Mouse (Mus musculus): ENCODE data around the gene Aqp1.

Gene Aqp1

GRCm38 (mm10) chr6:55356976-55357635 lies 20.9 kb downstream of the Aqp1 start:
- peaks cover 15% of the 10 kb centered on the region for H3K9me3 ChIP-seq (ENCODE audit: low read length)
- H3K36me3 ChIP-seq (ENCODE audit: insufficient read depth, low read length) = no peaks in the 10 kb centered on the region
- no peaks in the 10 kb centered on the region; the same call in 1 of the 2 replicates for H3K4me1 ChIP-seq (replicated peaks; ENCODE audit: low read depth, low read length)
- H3K27me3 ChIP-seq (ENCODE audit: insufficient read depth, low read length) = no peaks in the 10 kb centered on the region
- no peak overlapping the region for H3K4me3 ChIP-seq (replicated peaks; ENCODE audit: low read length)
- TF ChIP-seq NANOG (IDR thresholded peaks at IDR 0.05; ENCODE audit: borderline replicate concordance, low read length) = no peak
- no peak for TF ChIP-seq POU5F1 (IDR thresholded peaks at IDR 0.05; ENCODE audit: borderline replicate concordance, low read length)
- TF ChIP-seq CTCF (conservative IDR thresholded peaks at IDR 0.05; ENCODE audit: low read length) = no peak

GRCm38 (mm10) chr6:55357636-55358031 lies 21.4 kb downstream of the Aqp1 start:
- H3K9me3 ChIP-seq (ENCODE audit: low read length) = peaks cover 15% of the 10 kb centered on the region
- H3K4me3 ChIP-seq (replicated peaks; ENCODE audit: low read length) = no peak overlapping the region
- 0 out of 2 replicates have a peak, but pooled peaks cover 2% of the 10 kb centered on the region for H3K27me3 ChIP-seq (ENCODE audit: insufficient read depth, low read length)
- no peaks in the 10 kb centered on the region for H3K36me3 ChIP-seq (ENCODE audit: insufficient read depth, low read length)
- H3K4me1 ChIP-seq (replicated peaks; ENCODE audit: low read depth, low read length) = no peaks in the 10 kb centered on the region; the same call in 1 of the 2 replicates
- no peak for TF ChIP-seq NANOG (IDR thresholded peaks at IDR 0.05; ENCODE audit: borderline replicate concordance, low read length)
- no peak for TF ChIP-seq POU5F1 (IDR thresholded peaks at IDR 0.05; ENCODE audit: borderline replicate concordance, low read length)
- no peak for TF ChIP-seq CTCF (conservative IDR thresholded peaks at IDR 0.05; ENCODE audit: low read length)

GRCm38 (mm10) chr6:55358731-55359143 lies 22.5 kb downstream of the Aqp1 start:
- no peak overlapping the region for H3K4me3 ChIP-seq (replicated peaks; ENCODE audit: low read length)
- no peaks in the 10 kb centered on the region for H3K36me3 ChIP-seq (ENCODE audit: insufficient read depth, low read length)
- H3K4me1 ChIP-seq (replicated peaks; ENCODE audit: low read depth, low read length) = no peaks in the 10 kb centered on the region; the same call in 1 of the 2 replicates
- H3K27me3 ChIP-seq (ENCODE audit: insufficient read depth, low read length) = 0 out of 2 replicates have a peak, but pooled peaks cover 3% of the 10 kb centered on the region
- H3K9me3 ChIP-seq (ENCODE audit: low read length) = peaks cover 15% of the 10 kb centered on the region
- TF ChIP-seq CTCF (conservative IDR thresholded peaks at IDR 0.05; ENCODE audit: low read length) (peak; percentile 75), POU5F1 (IDR thresholded peaks at IDR 0.05; ENCODE audit: borderline replicate concordance, low read length) (no peak), NANOG (IDR thresholded peaks at IDR 0.05; ENCODE audit: borderline replicate concordance, low read length) (no peak)

- Histone ChIP-seq H3K36me3 (ENCODE audit: insufficient read depth, low read length) (no peaks in the 10 kb centered on the region), H3K4me3 (replicated peaks; ENCODE audit: low read length) (no peak overlapping the region), H3K4me1 (replicated peaks; ENCODE audit: low read depth, low read length) (no peaks in the 10 kb centered on the region), H3K9me3 (ENCODE audit: low read length) (no peaks in the 10 kb centered on the region), H3K27me3 (ENCODE audit: insufficient read depth, low read length) (0 out of 2 replicates have a peak, but pooled peaks cover 3% of the 10 kb centered on the region)
- TF ChIP-seq POU5F1 (IDR thresholded peaks at IDR 0.05; ENCODE audit: borderline replicate concordance, low read length) = no peak
- no peak for TF ChIP-seq NANOG (IDR thresholded peaks at IDR 0.05; ENCODE audit: borderline replicate concordance, low read length)
- no peak for TF ChIP-seq CTCF (conservative IDR thresholded peaks at IDR 0.05; ENCODE audit: low read length)
These were observed 26.4 kb downstream of the Aqp1 start for GRCm38 (mm10) chr6:55362663-55363062.

- Histone ChIP-seq H3K4me1 (replicated peaks; ENCODE audit: low read depth, low read length) (no peaks in the 10 kb centered on the region), H3K27me3 (ENCODE audit: insufficient read depth, low read length) (0 out of 2 replicates have a peak, but pooled peaks cover 3% of the 10 kb centered on the region), H3K9me3 (ENCODE audit: low read length) (peaks cover 5% of the 10 kb centered on the region; the same call in 1 of the 2 replicates), H3K36me3 (ENCODE audit: insufficient read depth, low read length) (no peaks in the 10 kb centered on the region), H3K4me3 (replicated peaks; ENCODE audit: low read length) (no peak overlapping the region)
- TF ChIP-seq POU5F1 (IDR thresholded peaks at IDR 0.05; ENCODE audit: borderline replicate concordance, low read length) (no peak), CTCF (conservative IDR thresholded peaks at IDR 0.05; ENCODE audit: low read length) (no peak), NANOG (IDR thresholded peaks at IDR 0.05; ENCODE audit: borderline replicate concordance, low read length) (no peak)
These were observed 30.9 kb downstream of the Aqp1 start for GRCm38 (mm10) chr6:55367126-55367525.

- no peaks in the 10 kb centered on the region for H3K27me3 ChIP-seq (ENCODE audit: insufficient read depth, low read length)
- no peaks in the 10 kb centered on the region for H3K36me3 ChIP-seq (ENCODE audit: insufficient read depth, low read length)
- H3K9me3 ChIP-seq (ENCODE audit: low read length) = peaks cover 5% of the 10 kb centered on the region; the same call in 1 of the 2 replicates
- no peak overlapping the region for H3K4me3 ChIP-seq (replicated peaks; ENCODE audit: low read length)
- H3K4me1 ChIP-seq (replicated peaks; ENCODE audit: low read depth, low read length) = no peaks in the 10 kb centered on the region
- TF ChIP-seq POU5F1 (IDR thresholded peaks at IDR 0.05; ENCODE audit: borderline replicate concordance, low read length) (no peak), CTCF (conservative IDR thresholded peaks at IDR 0.05; ENCODE audit: low read length) (no peak), NANOG (IDR thresholded peaks at IDR 0.05; ENCODE audit: borderline replicate concordance, low read length) (no peak)
These were observed 34.6 kb downstream of the Aqp1 start for GRCm38 (mm10) chr6:55370831-55371230.

GRCm38 (mm10) chr6:55376076-55376475 lies 39.8 kb downstream of the Aqp1 start, which contains the start of gene Ghrhr:
Gene Ghrhr (plus strand): TSS chr6:55376295.
- Histone ChIP-seq H3K9me3 (ENCODE audit: low read length) (peaks cover 3% of the 10 kb centered on the region; the same call in 1 of the 2 replicates), H3K4me1 (replicated peaks; ENCODE audit: low read depth, low read length) (peaks cover 5% of the 10 kb centered on the region; the same call in 1 of the 2 replicates), H3K36me3 (ENCODE audit: insufficient read depth, low read length) (no peaks in the 10 kb centered on the region), H3K27me3 (ENCODE audit: insufficient read depth, low read length) (no peaks in the 10 kb centered on the region), H3K4me3 (replicated peaks; ENCODE audit: low read length) (no peak within 1 kb of the TSS)
- TF ChIP-seq POU5F1 (IDR thresholded peaks at IDR 0.05; ENCODE audit: borderline replicate concordance, low read length) (no peak), CTCF (conservative IDR thresholded peaks at IDR 0.05; ENCODE audit: low read length) (no peak), NANOG (IDR thresholded peaks at IDR 0.05; ENCODE audit: borderline replicate concordance, low read length) (no peak)

GRCm38 (mm10) chr6:55376511-55376910 lies 40.3 kb downstream of the Aqp1 start:
- no peak overlapping the region for H3K4me3 ChIP-seq (replicated peaks; ENCODE audit: low read length)
- H3K27me3 ChIP-seq (ENCODE audit: insufficient read depth, low read length) = no peaks in the 10 kb centered on the region
- no peaks in the 10 kb centered on the region for H3K9me3 ChIP-seq (ENCODE audit: low read length)
- no peaks in the 10 kb centered on the region for H3K36me3 ChIP-seq (ENCODE audit: insufficient read depth, low read length)
- peaks cover 5% of the 10 kb centered on the region; the same call in 1 of the 2 replicates for H3K4me1 ChIP-seq (replicated peaks; ENCODE audit: low read depth, low read length)
- TF ChIP-seq POU5F1 (IDR thresholded peaks at IDR 0.05; ENCODE audit: borderline replicate concordance, low read length) = no peak
- TF ChIP-seq CTCF (conservative IDR thresholded peaks at IDR 0.05; ENCODE audit: low read length) = no peak
- TF ChIP-seq NANOG (IDR thresholded peaks at IDR 0.05; ENCODE audit: borderline replicate concordance, low read length) = no peak
